Mouse (Mus musculus): ENCODE data around the gene Efcc1. TPM values are rescaled to one million over a fixed set of nuclear protein-coding genes. Genes with fewer than 3 reads are reported as not detected.

The Efcc1 gene
- polyA plus RNA-seq, 1 experiment from 2014 or later: 0.96 TPM

DNA sequence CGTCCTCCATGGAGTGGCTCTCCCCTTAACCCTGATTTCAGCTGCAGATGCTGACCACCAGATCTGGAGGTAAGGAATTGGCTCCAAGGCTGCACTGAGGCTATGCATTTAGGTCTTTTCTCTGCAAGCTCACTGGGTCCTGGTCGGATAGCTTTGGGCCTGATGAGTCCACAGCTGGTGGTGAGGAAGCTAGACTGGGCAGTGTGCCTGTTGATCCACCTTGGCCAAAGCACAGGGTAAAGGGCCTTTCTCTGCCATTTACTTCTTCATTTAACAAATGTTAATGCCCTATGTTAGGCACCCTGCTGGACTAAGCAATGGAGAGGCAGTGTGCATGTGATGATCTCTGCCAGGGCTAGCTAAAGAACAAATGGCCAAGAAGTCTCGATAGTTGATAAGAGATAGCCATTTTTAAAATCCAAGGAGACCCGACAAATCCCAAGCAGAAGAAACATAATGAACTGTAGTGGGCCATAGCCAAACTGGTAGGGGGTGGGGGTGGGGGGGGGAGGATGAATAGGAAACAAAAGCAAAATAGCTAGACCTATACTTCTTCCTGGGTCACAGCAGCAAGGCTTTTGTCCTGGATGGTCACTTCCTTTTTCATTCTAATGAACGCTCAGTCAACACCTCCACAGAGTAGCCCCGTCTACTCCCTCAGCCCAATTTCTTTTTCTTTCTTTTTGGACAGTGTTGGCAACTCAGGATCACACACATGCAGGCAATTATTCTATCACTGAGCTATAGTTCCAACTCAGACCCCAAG, 64.9 kb downstream of the Efcc1 start:
- WGBS: 65% methylated on average over 6 of the region's 6 CpGs

DNA sequence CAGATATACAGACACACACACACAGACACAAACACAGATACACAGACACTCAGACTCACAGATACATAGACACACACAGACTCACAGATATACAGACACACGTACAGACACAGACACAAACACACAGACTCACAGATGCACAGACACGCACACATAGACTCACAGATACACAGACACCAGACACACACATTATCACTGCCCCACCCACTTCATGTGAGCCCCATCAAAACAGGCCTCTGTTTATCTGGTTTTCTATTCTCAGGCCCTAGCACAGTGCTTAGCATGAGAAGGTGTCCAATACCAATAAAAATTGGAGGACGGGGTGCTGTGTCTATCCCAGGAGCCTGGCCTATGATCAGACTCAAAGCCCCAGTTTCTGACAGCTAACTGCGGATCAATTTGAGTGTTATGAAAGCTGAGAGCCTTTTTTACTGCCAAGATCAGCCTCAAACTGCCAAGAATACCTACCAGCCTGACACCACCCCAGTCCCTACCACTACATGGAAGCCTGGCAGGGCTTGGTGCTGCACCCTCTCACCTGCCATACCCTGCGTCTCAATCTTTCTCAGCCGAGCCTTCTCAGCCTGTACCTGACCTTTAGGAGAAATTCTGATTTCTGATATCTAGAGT, 65.7 kb downstream of the Efcc1 start:
- Histone ChIP-seq H3K4me3 (no peak overlapping the region), H3K4me2 (no peak overlapping the region), H3K9me3 (replicated peaks) (no peaks in the 10 kb centered on the region), H3K36me3 (ENCODE audit: poor library complexity, severe bottlenecking) (peaks cover 12% of the 10 kb centered on the region), H3K4me1 (no peaks in the 10 kb centered on the region), H3K27me3 (no peaks in the 10 kb centered on the region), H3K9ac (no peak overlapping the region), H3K27ac (no peak overlapping the region)
- no peak for ATAC-seq
- 85% methylated on average over 6 of the region's 6 CpGs for WGBS

More for the DNA sequence above, 64.9 kb downstream of the Efcc1 start:
- Histone ChIP-seq H3K27me3 (no peaks in the 10 kb centered on the region), H3K9ac (no peak overlapping the region), H3K4me1 (no peaks in the 10 kb centered on the region), H3K27ac (no peak overlapping the region), H3K9me3 (replicated peaks) (no peaks in the 10 kb centered on the region), H3K4me3 (no peak overlapping the region), H3K4me2 (no peak overlapping the region), H3K36me3 (ENCODE audit: poor library complexity, severe bottlenecking) (peaks cover 18% of the 10 kb centered on the region)
- no peak for ATAC-seq

DNA sequence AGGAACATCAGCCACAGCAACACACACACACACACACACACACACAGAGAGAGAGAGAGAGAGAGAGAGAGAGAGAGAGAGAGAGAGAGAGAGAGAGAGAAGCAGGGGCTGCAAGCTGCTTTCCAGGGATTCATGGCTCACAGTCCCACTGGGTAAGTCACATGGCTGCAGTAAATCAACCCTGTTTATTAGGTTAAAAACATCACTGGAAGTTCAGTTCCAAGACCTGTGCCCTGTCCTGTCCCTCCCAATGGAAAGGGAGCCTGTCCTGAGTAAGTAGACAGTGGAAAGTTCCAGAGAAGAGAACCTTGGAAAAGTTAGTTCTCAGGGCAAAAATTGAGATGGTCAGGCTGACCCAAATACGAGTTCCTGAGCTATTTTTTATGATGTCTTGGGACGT, 66.7 kb downstream of the Efcc1 start:
- no peaks in the 10 kb centered on the region for H3K9me3 ChIP-seq (replicated peaks)

DNA sequence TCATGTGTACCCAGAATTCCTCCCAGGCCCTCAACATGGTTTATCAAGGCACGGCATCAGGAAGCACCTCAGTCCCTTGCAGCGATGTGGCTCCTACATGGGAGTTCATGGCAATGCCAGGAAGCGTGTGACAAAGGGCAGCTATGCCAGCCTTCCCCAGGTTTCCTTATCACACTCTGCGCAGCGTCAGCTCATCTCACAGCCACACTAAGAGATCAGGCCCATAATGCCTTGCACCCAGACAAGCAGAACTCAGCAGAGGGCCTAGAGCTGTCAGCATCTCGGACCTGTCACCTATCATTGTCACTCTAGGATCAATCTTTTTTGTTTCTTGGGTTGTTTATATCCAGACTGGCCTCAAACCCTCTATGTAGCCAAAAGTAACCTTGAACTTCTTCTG, 68.9 kb downstream of the Efcc1 start:
- no peaks in the 10 kb centered on the region for H3K36me3 ChIP-seq (ENCODE audit: poor library complexity, severe bottlenecking)
- no peak overlapping the region for H3K27ac ChIP-seq
- no peaks in the 10 kb centered on the region for H3K27me3 ChIP-seq
- H3K9ac ChIP-seq: no peak overlapping the region
- H3K4me2 ChIP-seq: no peak overlapping the region
- ATAC-seq: no peak
- H3K4me1 ChIP-seq: no peaks in the 10 kb centered on the region
- H3K9me3 ChIP-seq (replicated peaks): no peaks in the 10 kb centered on the region
- H3K4me3 ChIP-seq: no peak overlapping the region
- 93% methylated on average over 6 of the region's 6 CpGs for WGBS

More for the DNA sequence above, 66.7 kb downstream of the Efcc1 start:
- WGBS: 55% methylated on average over 2 of the region's 2 CpGs
- H3K4me2 ChIP-seq: no peak overlapping the region
- no peak overlapping the region for H3K4me3 ChIP-seq
- no peaks in the 10 kb centered on the region for H3K4me1 ChIP-seq
- H3K27ac ChIP-seq: no peak overlapping the region
- ATAC-seq: no peak
- peaks cover 5% of the 10 kb centered on the region for H3K36me3 ChIP-seq (ENCODE audit: poor library complexity, severe bottlenecking)
- no peak overlapping the region for H3K9ac ChIP-seq
- no peaks in the 10 kb centered on the region for H3K27me3 ChIP-seq

DNA sequence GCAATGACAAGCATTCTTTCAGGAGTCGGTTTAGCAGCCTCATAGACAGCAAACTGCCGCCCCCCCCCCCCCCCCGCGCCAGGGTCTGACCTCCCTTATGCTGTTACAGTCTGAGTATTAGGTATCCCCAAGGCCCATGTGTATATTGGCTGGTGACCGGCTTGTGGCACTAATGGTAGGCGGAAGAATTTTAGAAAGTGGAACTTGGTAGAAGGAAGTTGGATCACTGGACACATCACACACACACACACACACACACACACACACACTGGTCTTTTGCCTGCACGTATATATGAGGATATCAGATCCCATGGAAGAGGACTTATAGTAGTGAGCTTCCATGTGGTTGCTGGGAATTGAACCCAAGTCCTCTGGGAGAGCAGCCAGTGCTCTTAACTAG, 71.8 kb downstream of the Efcc1 start:
- Histone ChIP-seq H3K36me3 (ENCODE audit: poor library complexity, severe bottlenecking) (no peaks in the 10 kb centered on the region), H3K27ac (no peak overlapping the region), H3K4me3 (no peak overlapping the region), H3K9ac (no peak overlapping the region), H3K27me3 (no peaks in the 10 kb centered on the region), H3K9me3 (replicated peaks) (no peaks in the 10 kb centered on the region), H3K4me1 (no peaks in the 10 kb centered on the region), H3K4me2 (no peak overlapping the region)
- 85% methylated on average over 6 of the region's 7 CpGs for WGBS
- ATAC-seq: no peak

DNA sequence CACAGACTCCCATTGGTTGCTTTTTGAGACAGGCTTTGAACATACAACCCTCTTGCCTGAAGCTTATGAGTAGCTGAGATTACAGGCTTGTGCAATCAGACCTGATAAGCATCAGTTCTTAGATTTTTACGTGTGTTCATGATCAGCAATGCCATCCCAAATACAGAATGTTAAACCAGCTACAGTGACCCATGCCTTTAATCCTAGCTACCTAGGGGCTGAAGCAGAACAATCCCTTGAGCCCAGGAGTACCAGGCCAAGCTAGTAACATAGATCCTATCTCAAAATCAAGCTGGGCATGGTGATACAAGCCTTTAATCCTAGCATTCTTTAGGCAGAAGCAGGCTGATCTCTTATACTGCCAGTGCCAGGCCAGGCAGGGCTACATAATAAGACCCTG, 73.4 kb downstream of the Efcc1 start:
- Histone ChIP-seq H3K4me1 (no peaks in the 10 kb centered on the region), H3K4me2 (no peak overlapping the region), H3K9ac (no peak overlapping the region), H3K27me3 (no peaks in the 10 kb centered on the region), H3K4me3 (no peak overlapping the region), H3K27ac (no peak overlapping the region), H3K9me3 (replicated peaks) (no peaks in the 10 kb centered on the region), H3K36me3 (ENCODE audit: poor library complexity, severe bottlenecking) (no peaks in the 10 kb centered on the region)
- WGBS: 89% methylated on average over 1 of the region's 1 CpGs
- no peak for ATAC-seq

DNA sequence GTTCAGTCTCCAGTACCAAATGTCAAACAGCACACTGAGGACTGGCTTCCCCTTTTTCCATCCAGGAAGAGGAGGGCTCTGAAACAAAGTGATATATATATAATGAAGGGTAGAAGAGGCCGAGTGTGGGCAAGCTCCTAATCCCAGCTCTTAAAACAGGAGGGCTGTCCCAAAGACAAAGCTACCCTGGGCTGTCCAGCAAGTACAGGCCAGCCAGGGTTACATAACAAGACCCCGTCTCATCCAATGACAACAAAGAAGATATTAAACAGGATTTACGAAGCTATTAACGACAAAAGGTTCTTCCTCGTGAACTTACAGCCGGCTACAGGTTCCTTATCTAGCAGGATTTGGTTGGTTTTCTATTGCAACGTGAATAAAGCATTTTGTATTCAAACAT, 74.2 kb downstream of the Efcc1 start:
- no peak overlapping the region for H3K4me3 ChIP-seq
- no peak overlapping the region for H3K9ac ChIP-seq
- no peaks in the 10 kb centered on the region for H3K4me1 ChIP-seq
- H3K27me3 ChIP-seq: no peaks in the 10 kb centered on the region
- no peak overlapping the region for H3K27ac ChIP-seq
- no peak overlapping the region for H3K4me2 ChIP-seq
- H3K36me3 ChIP-seq (ENCODE audit: poor library complexity, severe bottlenecking): no peaks in the 10 kb centered on the region
- 82% methylated on average over 7 of the region's 7 CpGs for WGBS
- ATAC-seq: no peak
- no peaks in the 10 kb centered on the region for H3K9me3 ChIP-seq (replicated peaks)

DNA sequence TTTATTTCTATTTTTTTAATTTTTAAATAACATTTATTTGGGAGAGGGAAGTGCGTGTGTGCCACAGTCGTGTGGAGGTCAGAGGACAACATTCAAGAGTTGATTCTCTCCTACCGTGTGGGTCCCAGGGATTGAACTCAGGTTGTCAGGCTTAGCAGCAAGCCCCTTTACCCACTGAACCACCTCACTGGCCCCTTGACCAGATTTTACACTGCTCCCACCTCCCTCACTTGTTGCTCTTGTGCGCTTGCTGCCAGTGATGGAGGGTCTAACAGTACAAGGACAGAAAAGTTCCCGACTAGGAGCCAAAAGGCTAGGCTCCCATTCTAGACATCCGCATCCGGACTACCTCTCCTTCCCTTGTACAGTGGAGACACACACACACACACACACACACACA, 74.8 kb downstream of the Efcc1 start:
- H3K27ac ChIP-seq: no peak overlapping the region
- H3K4me2 ChIP-seq: no peak overlapping the region
- no peak overlapping the region for H3K9ac ChIP-seq
- no peaks in the 10 kb centered on the region for H3K36me3 ChIP-seq (ENCODE audit: poor library complexity, severe bottlenecking)
- H3K9me3 ChIP-seq (replicated peaks): no peaks in the 10 kb centered on the region
- 88% methylated on average over 7 of the region's 7 CpGs for WGBS
- ATAC-seq: no peak
- no peak overlapping the region for H3K4me3 ChIP-seq
- no peaks in the 10 kb centered on the region for H3K27me3 ChIP-seq
- H3K4me1 ChIP-seq: peaks cover 4% of the 10 kb centered on the region

Other genes with a start within 250 kb of the Efcc1 start
- gene Arhgap25, start 197.6 kb upstream of the Efcc1 start, polyA plus RNA-seq (2015; fragmentation: Nextera tagmentation; extraction: Ambion mirVana): 1.2 and 1.8 TPM in 2 replicates
- gene Prokr1, start 140.1 kb upstream of the Efcc1 start, polyA plus RNA-seq (2015; fragmentation: Nextera tagmentation; extraction: Ambion mirVana): 5.0 and 5.9 TPM in 2 replicates
- gene Aplf, start 58.7 kb upstream of the Efcc1 start, polyA plus RNA-seq (2015; fragmentation: Nextera tagmentation; extraction: Ambion mirVana): 12.7 and 12.9 TPM in 2 replicates
- gene Gp9, start 47.2 kb downstream of the Efcc1 start, polyA plus RNA-seq (2015; fragmentation: Nextera tagmentation; extraction: Ambion mirVana): 0.77 and 0.89 TPM in 2 replicates
- 7.4 and 7.9 TPM in 2 replicates for gene Rab43, start 81.3 kb downstream of the Efcc1 start, polyA plus RNA-seq (2015; fragmentation: Nextera tagmentation; extraction: Ambion mirVana)
- 1.4 and 2.3 TPM in 2 replicates for gene Gm45140, start 104.9 kb downstream of the Efcc1 start, polyA plus RNA-seq (2015; fragmentation: Nextera tagmentation; extraction: Ambion mirVana)
- gene Isy1, start 107.9 kb downstream of the Efcc1 start, polyA plus RNA-seq (2015; fragmentation: Nextera tagmentation; extraction: Ambion mirVana): 46.5 and 49.8 TPM in 2 replicates
- 949 and 1,006 TPM in 2 replicates for gene Cnbp, start 120.2 kb downstream of the Efcc1 start, polyA plus RNA-seq (2015; fragmentation: Nextera tagmentation; extraction: Ambion mirVana)
- gene Copg1, start 156.9 kb downstream of the Efcc1 start, polyA plus RNA-seq (2015; fragmentation: Nextera tagmentation; extraction: Ambion mirVana): 133 and 151 TPM in 2 replicates
- gene Hmces, start 183.1 kb downstream of the Efcc1 start, polyA plus RNA-seq (2015; fragmentation: Nextera tagmentation; extraction: Ambion mirVana): 54.6 and 60.4 TPM in 2 replicates